Mouse (Mus musculus) natural killer cell, adult 2 months (primary cell): Measurements from ENCODE around the gene Zdhhc8.

Experiments used
- DNase-seq, 2 experiments: peaks; one replicate each; pipeline ENCODE4 v3.0.0; 2022; ENCODE audit warnings: low spot score in 2 of 2

Zdhhc8 gene

DNA sequence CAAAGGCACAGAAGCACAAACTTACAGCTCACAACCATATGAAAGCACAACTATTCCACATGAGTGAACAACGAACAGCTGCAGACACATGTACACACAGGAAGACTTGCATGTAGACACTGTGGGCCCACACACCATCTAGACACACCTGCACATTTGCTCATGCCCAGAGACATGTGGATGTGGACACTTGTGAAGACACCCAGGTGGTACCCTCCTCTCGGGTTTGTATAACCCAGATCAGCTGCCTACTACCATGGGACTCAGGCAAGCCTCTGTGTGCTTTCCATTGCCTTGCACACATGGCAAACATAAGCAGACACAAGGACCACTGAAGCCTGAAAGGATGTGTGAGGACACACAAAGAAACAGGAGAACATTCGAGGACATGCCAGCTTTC lies 3.9 kb downstream of the Zdhhc8 start:
- no peak for DNase-seq

DNA sequence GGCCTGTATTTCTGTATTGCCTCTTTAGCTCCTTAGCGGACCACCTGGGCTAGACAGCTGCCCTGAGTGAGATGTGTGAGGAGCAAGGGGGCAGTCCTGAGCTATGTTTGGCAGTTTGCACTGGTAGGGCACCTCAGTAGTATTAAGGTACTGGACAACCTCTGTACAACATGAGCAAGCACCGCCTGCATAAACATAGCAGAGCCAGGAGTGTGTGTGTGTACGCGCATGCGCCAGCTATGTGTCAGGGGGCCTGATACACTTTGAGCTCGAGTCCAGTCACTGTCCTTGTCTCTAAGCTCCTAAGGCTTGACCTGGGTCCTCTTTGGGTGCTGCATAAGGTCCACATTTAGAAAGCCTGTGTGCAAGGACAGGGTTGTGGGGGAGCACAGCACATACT lies 4.3 kb downstream of the Zdhhc8 start:
- no peak for DNase-seq

DNA sequence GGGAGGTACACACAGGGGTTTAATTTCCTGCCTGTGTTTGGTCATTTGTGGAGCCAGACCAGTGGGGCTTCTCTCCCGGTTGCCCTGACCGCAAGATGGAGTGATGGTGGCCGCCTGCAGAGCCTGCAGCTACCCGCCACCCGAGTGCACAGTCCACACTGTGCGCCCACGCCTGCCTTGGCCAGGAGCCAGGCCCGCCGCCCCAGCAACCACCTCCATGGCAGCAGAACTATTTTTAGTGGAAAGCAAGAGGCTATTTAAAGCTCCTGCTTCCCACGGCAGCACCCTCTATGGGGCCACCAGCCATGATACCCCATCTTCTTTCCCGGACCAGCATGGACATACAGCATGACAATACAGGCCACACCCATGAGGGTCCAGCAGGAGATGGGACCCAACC lies 5.3 kb downstream of the Zdhhc8 start:
- no peak for DNase-seq

DNA sequence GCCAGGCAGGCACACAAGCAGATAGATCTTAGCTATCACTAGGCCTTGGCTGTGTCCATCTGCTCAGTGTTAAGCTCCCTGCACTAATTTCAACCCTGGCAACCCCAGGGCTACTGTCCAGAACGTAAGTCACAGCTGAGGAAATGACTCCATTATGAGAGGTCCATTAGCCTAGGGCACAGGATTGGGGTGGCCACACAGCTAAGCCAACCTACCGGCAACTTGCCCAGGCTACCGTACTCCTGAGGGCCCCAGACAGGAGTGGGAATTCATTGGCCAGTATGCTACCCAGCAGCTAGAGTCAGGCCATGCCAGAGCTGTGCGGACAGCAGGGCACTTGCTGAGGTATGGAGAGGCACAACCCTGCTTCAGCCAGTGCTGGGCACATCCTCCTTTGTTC lies 6.1 kb downstream of the Zdhhc8 start:
- DNase-seq = no peak

DNA sequence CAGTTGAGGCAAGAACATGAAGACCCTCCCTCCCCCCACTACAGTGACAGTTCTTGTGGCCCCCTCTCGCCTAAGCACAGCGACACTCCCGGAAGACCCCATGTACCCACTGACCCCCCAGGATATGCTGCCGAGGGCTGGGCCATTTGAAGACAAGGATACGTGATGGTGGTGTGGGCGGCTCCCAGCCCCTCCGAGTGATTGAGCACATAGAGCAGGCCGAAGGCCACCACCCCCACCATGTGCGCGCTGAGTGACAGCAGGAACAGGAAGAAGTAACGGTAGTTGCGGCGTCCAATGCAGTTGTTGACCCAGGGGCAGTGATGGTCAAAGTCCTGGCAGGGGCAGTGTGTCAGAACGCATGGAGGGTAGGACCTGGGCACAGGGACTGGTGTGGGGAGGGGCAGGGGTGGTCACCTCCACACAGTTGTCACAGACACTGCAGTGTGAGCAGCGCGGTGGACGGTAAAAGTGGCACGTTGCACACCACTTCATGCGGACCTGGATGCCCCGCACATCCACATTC lies 7.0 kb downstream of the Zdhhc8 start:
- no peak for DNase-seq

DNA sequence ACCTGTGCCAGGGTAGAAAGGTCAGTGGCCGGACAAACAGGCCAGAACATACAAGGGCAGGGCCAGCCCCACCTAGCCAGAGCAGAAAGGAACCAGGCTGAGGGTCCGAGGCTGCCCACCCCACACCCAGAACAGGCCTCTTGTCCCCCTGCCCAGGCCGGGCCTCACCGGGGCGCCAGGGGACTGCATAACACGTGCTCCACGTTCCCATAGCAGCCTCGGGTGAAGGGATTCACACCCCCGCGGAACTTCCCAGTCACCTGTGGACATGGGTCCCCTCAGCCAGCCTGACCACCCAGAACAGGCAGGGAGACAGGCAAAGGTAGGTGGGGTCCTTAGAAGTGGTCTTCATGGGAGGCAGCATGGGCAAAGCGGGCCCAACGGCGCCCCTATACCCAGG lies 7.7 kb downstream of the Zdhhc8 start:
- DNase-seq = no peak

DNA sequence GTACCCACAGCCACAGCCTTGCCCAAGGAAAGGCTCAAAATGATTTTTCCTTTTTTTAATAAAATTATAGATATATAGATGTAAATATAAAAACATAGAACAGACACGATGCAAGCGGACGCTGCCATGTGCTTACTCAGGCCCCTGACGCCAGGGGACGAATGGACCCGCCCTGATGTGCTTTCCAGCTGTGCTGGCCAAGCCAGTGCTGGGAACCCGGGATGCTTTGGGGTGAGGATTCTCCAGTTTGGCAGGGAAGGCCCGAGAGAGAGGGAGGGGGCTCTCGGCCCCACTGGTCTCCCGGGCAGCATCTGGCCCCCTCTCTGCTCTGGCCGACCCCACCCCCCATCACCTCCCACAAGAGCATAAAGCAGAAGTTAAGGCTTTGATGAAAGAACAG lies 12.7 kb downstream of the Zdhhc8 start:
- DNase-seq = no peak

DNA sequence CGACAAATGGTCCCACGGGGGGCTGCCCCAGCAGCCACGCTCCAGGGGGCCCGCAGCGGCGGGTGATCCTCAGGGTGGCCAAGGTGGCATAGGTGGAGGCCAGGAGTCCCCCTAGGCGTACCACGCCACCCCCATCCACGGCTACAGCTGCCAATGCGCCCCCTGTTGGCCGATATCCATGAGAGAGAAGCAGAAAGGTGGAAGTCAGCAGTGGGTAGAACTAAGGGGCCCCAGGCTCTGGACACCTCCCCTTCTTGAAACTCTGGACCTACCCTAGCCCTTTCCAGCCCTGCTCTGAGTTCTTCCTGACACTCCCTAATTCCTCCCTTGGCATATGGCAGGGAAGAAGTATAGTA lies 13.4 kb downstream of the Zdhhc8 start:
- DNase-seq = no peak

DNA sequence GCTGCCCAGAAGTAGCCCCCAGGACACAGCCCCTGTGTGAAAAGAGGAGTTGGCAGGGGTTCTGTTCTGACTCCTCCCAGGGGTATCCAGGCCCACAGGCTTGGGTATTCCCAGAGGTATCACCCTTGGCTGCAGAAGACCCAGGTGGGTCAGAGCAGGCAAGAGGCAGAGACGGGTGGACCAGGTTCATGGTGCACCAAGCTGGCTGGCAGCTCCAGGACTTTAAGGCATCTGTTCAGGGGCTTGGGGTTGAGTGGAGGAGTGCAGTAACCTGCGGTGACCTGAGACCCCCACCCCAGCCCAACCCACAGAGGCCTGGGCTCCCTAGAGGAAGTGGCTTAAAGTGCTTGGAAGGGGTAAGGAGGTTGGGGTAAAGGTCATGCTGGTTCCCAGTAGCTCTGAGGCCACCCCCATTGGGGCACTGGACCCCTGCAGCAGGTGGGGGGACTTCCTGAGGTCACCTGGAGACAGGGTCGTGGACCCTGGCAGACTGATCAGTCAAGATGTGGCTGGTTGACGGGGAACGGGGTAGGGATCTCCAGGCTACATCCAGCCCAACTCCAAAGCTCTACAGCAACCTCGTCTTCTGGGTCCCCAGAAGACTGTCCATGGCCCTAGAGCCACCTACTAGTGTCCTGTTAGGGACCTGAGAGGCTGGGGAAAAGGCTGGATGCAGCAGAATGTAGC lies 13.9 kb downstream of the Zdhhc8 start:
- no peak for DNase-seq

DNA sequence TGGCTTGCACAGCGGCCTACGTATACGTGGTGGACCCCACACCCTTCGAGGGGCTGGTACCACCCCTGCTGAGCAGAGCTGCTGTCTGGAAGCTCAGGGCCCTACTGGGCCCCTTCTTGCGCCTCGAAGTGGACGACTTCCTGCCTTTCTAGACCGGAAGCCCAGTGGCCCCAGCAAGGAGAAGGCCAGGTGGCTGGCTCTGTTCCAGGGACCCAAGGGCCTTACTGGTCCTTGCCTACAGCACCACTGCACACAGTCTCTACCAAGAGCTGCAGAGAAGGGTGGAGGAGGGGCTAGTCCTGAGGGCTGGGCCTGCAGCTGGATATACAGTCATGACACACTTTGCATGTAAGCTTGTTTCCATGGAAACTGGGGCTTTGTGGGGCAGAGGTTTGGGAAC lies 14.9 kb downstream of the Zdhhc8 start:
- peak in 1 of 2 experiments; percentile 24 for DNase-seq

DNA sequence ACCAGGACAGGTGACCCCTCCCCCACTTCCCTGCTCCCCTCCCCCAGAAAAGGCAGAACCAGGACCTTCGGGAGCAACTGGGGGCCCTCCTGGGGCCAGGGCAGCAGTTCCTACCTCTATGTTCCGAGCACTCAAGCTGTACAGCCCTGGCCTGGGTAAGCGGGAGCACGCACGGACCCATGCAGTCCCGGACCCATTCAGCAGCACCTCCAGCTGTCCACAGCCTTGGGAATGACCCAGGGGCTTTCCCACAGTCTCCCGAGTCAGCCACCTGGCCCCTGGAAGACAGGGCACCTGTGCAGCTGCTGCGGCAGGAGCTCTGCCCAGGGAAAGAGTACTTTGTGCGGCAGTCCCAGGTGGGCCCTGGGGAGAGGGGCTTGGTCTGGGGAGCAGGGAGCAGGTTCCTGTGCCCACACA lies 16.3 kb downstream of the Zdhhc8 start:
- no peak for DNase-seq

DNA sequence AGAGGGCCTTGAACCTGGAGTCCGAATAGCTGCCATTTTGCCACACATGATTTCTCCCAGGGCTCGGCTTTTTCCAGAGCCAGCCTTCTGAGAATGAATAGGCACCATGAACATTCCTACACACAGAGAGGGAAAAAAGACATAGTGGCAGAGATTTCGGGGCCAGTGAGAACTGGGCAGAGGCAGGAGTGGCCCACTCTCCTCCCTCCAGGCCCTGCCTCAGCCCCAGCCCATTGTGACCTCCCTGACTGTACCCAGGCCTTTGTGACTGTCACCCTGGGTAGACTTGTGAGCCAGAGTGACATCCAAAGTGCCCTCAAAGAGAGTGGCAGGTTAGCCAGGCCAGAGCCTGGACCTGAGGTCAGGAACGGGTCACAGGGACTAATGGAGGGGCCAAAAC lies 17.4 kb downstream of the Zdhhc8 start, which contains the start of gene Ccdc188:
TSS of gene Ccdc188 (plus strand) at position 301 of the 400 bp plus-strand sequence.
- no peak for DNase-seq

DNA sequence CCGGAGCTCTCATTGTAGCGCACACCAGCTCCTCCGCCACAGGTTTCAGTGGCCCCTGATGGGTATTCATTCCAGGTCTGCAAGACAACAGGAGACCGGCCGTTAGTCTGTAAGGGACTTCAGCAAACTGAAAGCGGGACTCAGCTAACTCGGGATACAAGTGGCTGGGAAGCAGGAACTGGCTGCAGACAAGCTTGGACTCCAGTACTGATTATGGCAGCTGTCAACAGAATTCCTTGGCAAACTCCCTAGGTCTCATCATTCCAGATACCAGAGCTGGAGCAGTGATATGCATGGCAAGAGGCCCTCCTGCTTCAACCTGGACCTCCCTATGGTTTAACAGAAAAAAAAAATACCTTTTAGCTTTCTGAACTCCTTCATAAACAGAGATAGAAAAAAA lies 20.1 kb downstream of the Zdhhc8 start:
- no peak for DNase-seq

DNA sequence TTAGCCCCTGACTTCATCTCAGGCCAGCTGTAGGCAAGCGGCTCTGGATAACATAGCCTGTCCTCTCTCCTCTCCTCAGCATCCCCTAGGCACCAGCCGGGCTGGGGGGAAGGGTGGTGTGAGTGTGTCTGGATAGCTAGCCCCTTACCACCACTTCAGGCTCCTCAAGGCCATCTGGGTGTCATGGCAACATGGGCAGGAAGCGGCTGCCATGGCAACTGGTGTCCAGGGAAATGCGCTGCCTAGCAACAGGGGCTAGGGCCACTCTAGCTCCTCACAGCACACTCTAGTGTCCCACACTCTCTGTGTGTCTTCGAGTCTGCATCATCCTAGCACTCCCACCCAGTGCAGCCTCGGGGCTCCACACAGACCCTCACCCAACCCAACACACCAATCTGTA lies 21.2 kb downstream of the Zdhhc8 start:
- no peak for DNase-seq

DNA sequence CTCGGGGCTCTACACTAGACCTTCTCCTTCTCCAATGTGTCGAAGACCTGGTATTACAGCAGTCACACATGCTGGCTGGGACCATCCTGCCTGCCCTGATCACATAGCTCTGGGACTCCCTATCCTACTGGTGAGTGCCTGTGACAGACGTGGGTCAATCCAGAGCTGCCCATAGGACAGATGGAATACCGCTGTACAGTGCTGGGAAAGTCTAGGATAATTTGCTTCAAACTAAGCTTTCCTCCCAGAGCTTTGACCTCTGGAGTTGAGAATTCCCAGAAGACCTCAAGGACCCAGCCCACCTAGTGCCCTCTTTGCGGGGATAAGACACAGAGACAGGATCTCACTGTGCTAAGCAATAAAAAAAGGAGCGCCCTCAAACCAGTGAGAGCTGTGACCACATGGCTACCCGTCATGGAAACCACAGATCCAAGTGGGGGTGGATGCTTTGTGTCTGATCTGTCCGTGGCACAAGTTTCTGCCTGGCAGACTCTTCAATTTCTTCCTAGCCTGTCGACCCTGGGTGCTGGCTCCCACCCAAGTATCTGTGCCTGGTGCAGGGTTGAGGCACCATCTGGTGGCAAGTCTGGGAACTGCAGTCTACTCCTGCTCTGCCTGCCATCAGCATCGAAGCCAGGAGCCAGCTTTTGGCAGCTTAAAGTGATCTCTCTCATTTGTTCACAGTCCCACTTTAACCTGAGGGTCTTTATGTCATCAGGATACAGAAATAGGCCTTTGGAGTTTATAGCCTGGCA lies 23.3 kb downstream of the Zdhhc8 start:
- DNase-seq = peak; percentile 61 to 75

DNA sequence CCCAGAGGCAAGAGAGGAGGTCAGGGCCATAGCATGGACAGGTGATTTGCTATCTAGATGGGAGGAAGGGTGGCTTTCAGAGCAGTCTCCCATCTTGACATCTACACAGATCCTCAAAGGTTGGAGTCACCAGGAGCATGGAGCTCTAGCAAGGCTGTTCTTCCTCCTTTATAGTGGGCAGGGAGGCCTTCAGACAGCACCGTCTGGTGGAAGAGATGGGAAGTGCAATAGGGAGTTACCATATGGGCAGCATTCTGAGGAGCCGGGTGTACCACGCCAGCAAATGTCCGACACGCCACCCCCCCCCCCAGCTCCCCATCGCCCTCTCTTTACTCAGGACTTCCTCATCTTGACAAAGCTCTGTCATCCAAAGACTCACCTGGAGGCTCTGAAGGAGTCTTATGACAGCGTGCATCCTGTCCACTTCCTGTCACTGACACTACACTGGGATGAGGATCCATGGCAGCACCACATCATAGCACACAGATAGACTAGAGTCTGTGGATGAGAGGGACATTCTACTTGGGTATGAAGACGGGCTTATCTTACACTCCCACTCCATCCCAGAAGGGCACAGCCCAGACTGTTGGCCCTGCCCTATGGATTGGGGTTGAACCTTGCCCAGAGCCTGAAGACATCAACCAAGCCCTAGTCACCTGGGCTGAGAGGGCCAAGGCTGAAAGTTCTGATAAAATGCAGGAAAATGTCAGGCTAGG lies 24.1 kb downstream of the Zdhhc8 start:
- DNase-seq = peak; percentile 42 to 55

DNA sequence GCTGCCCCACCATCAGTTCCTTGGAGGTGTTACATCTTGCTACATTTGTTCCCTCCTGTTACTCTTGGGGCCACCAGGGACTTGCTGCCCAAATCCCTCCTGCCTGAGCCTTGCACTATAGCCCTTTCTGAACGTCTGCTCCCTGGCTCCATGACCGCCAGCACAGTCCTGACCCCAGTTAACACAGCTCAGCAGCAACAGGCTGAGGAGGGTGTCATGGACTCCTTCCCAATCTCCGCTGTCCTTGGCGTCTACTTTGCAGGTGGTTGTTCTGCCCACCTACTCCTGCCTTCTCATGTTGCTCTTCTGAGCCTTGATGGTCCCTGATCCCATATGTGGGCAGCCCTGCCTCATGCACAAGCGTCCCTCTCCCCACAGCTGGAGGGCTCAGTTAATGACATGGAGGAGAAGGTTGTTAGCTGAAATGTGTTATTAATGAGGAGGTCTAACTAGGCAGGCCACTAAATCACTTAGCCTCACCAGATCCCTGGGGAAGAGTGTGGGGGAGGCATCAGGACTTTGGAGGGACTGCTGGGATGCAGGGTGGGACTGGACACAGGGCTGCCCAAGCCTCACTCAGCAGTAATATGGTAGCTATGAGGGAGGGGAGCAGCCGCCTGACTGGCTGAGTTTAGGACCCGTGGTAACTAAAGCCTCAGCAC lies 31.4 kb downstream of the Zdhhc8 start:
- DNase-seq = no peak

DNA sequence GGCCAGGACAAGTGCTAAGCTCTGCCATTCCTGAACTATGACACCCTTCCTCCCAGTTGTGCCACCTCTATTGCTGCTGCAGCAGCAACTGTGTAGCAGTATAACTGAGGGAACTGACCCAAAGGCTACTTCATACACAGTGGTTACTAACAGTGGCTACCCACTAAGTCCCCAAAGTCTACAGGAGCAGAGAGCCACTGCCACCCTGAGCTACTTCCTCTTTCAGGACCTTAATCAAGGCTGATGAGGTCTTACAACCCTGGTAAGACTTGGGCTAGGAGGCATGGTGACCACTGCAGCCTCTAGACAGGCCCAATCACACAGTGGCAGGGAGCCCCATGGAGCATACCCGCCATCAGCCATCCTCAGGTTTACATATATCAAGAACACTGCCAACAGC lies 32.9 kb downstream of the Zdhhc8 start:
- no peak for DNase-seq

DNA sequence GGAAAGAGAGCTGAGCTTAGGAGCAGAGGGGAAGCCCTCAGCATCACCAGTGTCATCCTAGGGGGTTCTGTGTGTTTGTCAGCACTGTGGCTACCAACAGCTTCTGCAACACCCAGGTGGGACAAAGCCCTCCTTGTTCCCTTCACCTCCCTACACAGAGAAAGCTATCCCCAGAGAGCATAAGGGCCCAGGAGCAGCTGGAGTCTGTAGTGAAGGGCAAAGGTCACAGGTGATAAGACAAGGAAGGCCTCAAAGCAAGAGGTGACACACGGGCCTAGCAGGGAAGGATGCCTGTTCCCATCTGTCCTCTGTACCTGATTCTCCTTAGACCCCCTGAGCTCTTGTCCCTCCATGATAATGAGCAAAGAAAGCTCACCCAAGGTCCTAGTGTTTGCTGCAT lies 33.3 kb downstream of the Zdhhc8 start:
- DNase-seq = no peak

DNA sequence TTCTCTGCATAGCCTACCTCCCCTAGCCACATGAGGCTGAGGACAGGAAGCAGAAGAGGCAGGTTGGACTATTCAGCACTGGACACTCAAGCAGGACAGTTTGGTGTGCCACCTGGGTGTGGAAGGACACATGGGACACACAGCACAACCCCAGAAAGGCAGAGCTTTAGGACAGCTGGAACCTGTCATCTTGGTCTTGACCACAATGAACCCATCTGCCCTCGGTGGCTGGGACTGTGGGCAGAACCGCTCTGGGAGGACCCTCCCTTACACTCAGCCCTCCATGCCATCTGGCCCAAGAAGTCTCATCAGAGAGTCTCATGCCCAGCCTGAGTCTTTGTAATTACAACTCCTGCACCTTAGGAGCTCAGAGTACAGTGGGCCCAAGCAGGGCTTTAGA lies 34.9 kb downstream of the Zdhhc8 start:
- DNase-seq = no peak

DNA sequence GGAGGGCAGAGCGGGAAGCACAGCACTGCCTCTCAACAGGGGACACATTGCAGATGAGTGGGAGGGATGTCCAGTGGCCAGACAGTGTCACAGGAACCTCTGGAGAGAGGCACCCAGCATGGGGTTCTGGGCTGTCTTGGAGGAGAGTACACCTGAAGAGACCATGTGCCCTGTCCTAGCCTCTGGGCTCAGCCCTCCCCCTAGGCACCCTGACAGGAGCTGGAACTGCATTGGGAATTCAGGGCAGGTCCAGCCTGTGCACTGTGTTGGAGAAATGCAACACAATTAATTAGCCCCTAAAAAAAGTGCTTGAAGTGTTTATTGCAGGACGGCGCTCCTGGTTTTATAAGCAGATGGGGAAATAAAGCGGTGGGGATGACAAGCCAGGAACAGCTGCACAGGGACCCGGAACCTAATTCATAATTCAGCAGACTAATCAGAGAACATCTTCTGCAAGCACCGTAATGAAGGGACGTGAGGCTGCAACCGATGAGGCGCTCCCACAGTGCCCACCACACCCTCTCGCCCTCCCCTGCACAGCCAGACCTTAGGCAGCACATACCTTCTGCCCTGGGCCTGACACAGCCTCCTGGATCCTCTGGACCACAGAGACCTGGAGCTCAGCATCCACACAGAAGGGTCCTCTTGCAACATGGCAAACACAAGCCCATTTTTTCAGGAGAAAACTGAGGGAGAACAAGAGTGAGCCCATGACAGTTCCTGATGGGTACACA lies 36.4 kb downstream of the Zdhhc8 start:
- DNase-seq = no peak
